ENCODE assay signal across 18 mouse cellular contexts in the genomic region with DNA sequence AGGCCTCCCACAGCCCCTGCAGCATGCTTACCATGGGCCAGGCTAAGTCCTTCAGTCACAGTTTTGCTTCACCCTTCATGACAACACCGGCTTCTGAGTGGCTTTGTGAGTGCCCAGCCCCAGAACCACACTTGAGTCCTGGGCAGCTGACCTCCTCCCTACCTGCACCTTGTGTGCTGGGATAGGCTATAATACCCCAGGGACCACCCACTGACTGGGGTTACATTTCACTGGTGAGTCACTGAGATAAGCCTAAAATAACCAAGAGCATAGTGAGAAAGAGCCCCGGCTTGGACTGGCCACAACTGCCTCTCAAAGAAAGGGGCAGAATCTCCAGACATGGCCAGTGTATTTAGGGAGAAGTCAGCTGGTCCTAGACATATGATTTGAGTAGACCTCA. TPM values are rescaled to one million over a fixed set of nuclear protein-coding genes. Genes with fewer than 3 reads are reported as not detected.
DNase-seq lines count a peak whose midpoint lies in the region; ATAC-seq lines count a peak whose summit lies in the region.
"Had no signal": no experiment of that assay in that cellular context is flagged by ENCODE, and none has a peak within 500 bp of the region (broad histone marks: within the 10 kb centered on the region; RNA-seq: fewer than 3 reads in every experiment).

No protein-coding gene starts in this region.

- no peak overlapping the region for H3K4me3 ChIP-seq in limb, embryonic 15.5 days
- H3K4me3 ChIP-seq in limb, embryonic 10.5 days, result no peak overlapping the region
- no peak overlapping the region for H3K4me3 ChIP-seq in embryonic facial prominence, embryonic 10.5 days
- no peak overlapping the region for H3K4me3 ChIP-seq in stomach, embryonic 16.5 days (replicated peaks; ENCODE audit: low read length)

- 0 out of 2 replicates have a peak, but pooled peaks have one; percentile 15 for ATAC-seq in limb, embryonic 15.5 days (ENCODE audit: insufficient number of reproducible peaks, low FRiP score, low TSS enrichment, low read depth)
- peak; percentile 74; the same call in 1 of the 2 replicates for ATAC-seq in stomach, embryonic 16.5 days (ENCODE audit: insufficient read depth, low FRiP score)
- ATAC-seq: forebrain, embryonic 16.5 days; hindbrain, postnatal 0 days had no signal

- no peaks in the 10 kb centered on the region for H3K27me3 ChIP-seq in limb, embryonic 15.5 days
- H3K27me3 ChIP-seq in limb, embryonic 10.5 days (ENCODE audit: low read depth, poor library complexity, severe bottlenecking), result no peaks in the 10 kb centered on the region
- H3K27me3 ChIP-seq in embryonic facial prominence, embryonic 10.5 days (replicated peaks; ENCODE audit: low read depth, poor library complexity, severe bottlenecking), result no peaks in the 10 kb centered on the region
- H3K27me3 ChIP-seq in stomach, embryonic 16.5 days (ENCODE audit: control insufficient read depth, insufficient read depth, low read length), result no peaks in the 10 kb centered on the region

- H3K9me3 ChIP-seq in limb, embryonic 15.5 days, result no peaks in the 10 kb centered on the region
- H3K9me3 ChIP-seq in limb, embryonic 10.5 days (replicated peaks), result no peaks in the 10 kb centered on the region
- H3K9me3 ChIP-seq in embryonic facial prominence, embryonic 10.5 days, result no peaks in the 10 kb centered on the region
- no peaks in the 10 kb centered on the region for H3K9me3 ChIP-seq in stomach, embryonic 16.5 days (replicated peaks; ENCODE audit: control insufficient read depth, low read length)

- H3K36me3 ChIP-seq in limb, embryonic 15.5 days, result no peaks in the 10 kb centered on the region
- H3K36me3 ChIP-seq in limb, embryonic 10.5 days, result no peaks in the 10 kb centered on the region
- H3K36me3 ChIP-seq in embryonic facial prominence, embryonic 10.5 days (replicated peaks), result no peaks in the 10 kb centered on the region
- no peaks in the 10 kb centered on the region for H3K36me3 ChIP-seq in stomach, embryonic 16.5 days (ENCODE audit: control insufficient read depth, insufficient read depth, low read length)

- 55% methylated on average over 2 of the region's 2 CpGs for WGBS in limb, embryonic 15.5 days
- WGBS in limb, embryonic 10.5 days, result 53% methylated on average over 2 of the region's 2 CpGs
- 59% methylated on average over 2 of the region's 2 CpGs for WGBS in embryonic facial prominence, embryonic 10.5 days
- WGBS in stomach, embryonic 16.5 days, result 19% methylated on average over 2 of the region's 2 CpGs

- H3K4me1 ChIP-seq in limb, embryonic 15.5 days, result 0 out of 2 replicates have a peak, but pooled peaks cover 6% of the 10 kb centered on the region
- H3K4me1 ChIP-seq in limb, embryonic 10.5 days, result peaks cover 14% of the 10 kb centered on the region
- peaks cover 28% of the 10 kb centered on the region for H3K4me1 ChIP-seq in embryonic facial prominence, embryonic 10.5 days
- H3K4me1 ChIP-seq in stomach, embryonic 16.5 days (ENCODE audit: control insufficient read depth, insufficient read depth, low read length), result peaks cover 6% of the 10 kb centered on the region; the same call in 1 of the 2 replicates

- no peak overlapping the region for H3K4me2 ChIP-seq in limb, embryonic 15.5 days
- no peak overlapping the region for H3K4me2 ChIP-seq in stomach, embryonic 16.5 days (ENCODE audit: low read depth, low read length)
- H3K4me2 ChIP-seq: midbrain, embryonic 11.5 days had no signal

- H3K27ac ChIP-seq in limb, embryonic 15.5 days, result no peak overlapping the region
- no peak overlapping the region for H3K27ac ChIP-seq in limb, embryonic 10.5 days
- no peak overlapping the region; the same call in 1 of the 2 replicates for H3K27ac ChIP-seq in embryonic facial prominence, embryonic 10.5 days (replicated peaks)
- H3K27ac ChIP-seq in stomach, embryonic 16.5 days (ENCODE audit: low read length), result no peak overlapping the region
- H3K27ac ChIP-seq: hindbrain, postnatal 0 days; kidney, postnatal 0 days; liver, embryonic 14.5 days had no signal

- no peak overlapping the region for H3K9ac ChIP-seq in limb, embryonic 15.5 days
- H3K9ac ChIP-seq in stomach, embryonic 16.5 days (ENCODE audit: low read length), result no peak overlapping the region
- H3K9ac ChIP-seq: liver, embryonic 14.5 days had no signal

- peak; percentile 87 for DNase-seq in heart, adult 11 months
- DNase-seq in heart, adult 9 months (ENCODE audit: low spot score in 2 of 2), result no peak
- DNase-seq in limb, embryonic 10.5 days (ENCODE audit: low spot score), result no peak
- peak; percentile 15 for DNase-seq in embryonic facial prominence, embryonic 10.5 days (ENCODE audit: low spot score)
- no peak for DNase-seq in cerebellum, postnatal 10 days
- DNase-seq in frontal cortex, postnatal 36 days (ENCODE audit: low spot score in 2 of 2), result no peak
- DNase-seq: adrenal gland, postnatal 36 days; cerebellum, postnatal 36 days; layer of hippocampus, adult 9-11 months; right cerebral cortex, postnatal 14 days; thymus, postnatal 25 days had no signal

RNA-seq across cellular contexts. Expression of gene Irf4, which starts 32.9 kb away (rescaled TPM):
- polyA plus RNA-seq in limb, embryonic 15.5 days (2015; fragmentation: Nextera tagmentation; extraction: Ambion mirVana), result 0.12 and 0.21 TPM in 2 replicates
- not detected in 2 replicates for polyA plus RNA-seq in limb, embryonic 10.5 days (2016; fragmentation: Nextera tagmentation; extraction: Ambion mirVana)
- polyA plus RNA-seq in embryonic facial prominence, embryonic 10.5 days (2016; fragmentation: Nextera tagmentation; extraction: Ambion mirVana), result 0.03 and 0.06 TPM in 2 replicates
- polyA plus RNA-seq in stomach, embryonic 16.5 days (2015; fragmentation: Nextera tagmentation; extraction: Ambion mirVana), result 0.06 and 0.12 TPM in 2 replicates

Comparison
In these comparisons a context has a peak if more than half of its experiments do, and no peak if none do; other contexts are left out.
1. DNase-seq: peak in heart, adult 11 months (single experiment) and embryonic facial prominence, embryonic 10.5 days (single experiment); none in heart, adult 9 months (0 of 2), limb, embryonic 10.5 days (single experiment), cerebellum, postnatal 10 days (0 of 2) and frontal cortex, postnatal 36 days (0 of 2).